Mouse (Mus musculus) midbrain, embryonic 13.5 days (tissue): ENCODE measurements around the gene Cldn13. TPM values are rescaled to one million over a fixed set of nuclear protein-coding genes. Genes with fewer than 3 reads are reported as not detected.

Experiments used
- ATAC-seq: fragments of 200-750 bp; cut with Nextera tagmentation; 2 replicates; pipeline ENCODE4 v1.8.0; 2017; ENCODE audit warnings: mild to moderate bottlenecking, moderate TSS enrichment, moderate library complexity
- H3K27ac ChIP-seq: fragments of 300-500 bp; sonication (generic); 2 replicates; pipeline ENCODE4 v1.5.1; 2015; ENCODE audit warnings: inconsistent platforms, mild to moderate bottlenecking, moderate library complexity
- H3K27me3 ChIP-seq: fragments of 300-500 bp; sonication (generic); 2 replicates; pipeline ENCODE4 v1.6.1; 2015; ENCODE audit warnings: mild to moderate bottlenecking, inconsistent platforms
- H3K36me3 ChIP-seq: fragments of 300-500 bp; sonication (generic); 2 replicates; pipeline ENCODE4 v1.6.1; 2015; ENCODE audit warnings: mild to moderate bottlenecking, inconsistent platforms
- H3K4me1 ChIP-seq: fragments of 300-500 bp; sonication (generic); replicated peaks from 2 replicates; pipeline ENCODE4 v1.6.1; 2015; ENCODE audit warnings: inconsistent platforms
- H3K4me2 ChIP-seq: fragments of 300-500 bp; sonication (generic); replicated peaks from 2 replicates; pipeline ENCODE4 v1.6.1; 2015; ENCODE audit warnings: moderate library complexity, mild to moderate bottlenecking, inconsistent platforms
- H3K4me3 ChIP-seq: fragments of 300-500 bp; sonication (generic); replicated peaks from 2 replicates; pipeline ENCODE4 v1.5.1; 2015; ENCODE audit warnings: mild to moderate bottlenecking, inconsistent platforms
- H3K9ac ChIP-seq: fragments of 300-500 bp; sonication (generic); replicated peaks from 2 replicates; pipeline ENCODE4 v1.6.1; 2015; ENCODE audit warnings: mild to moderate bottlenecking, inconsistent platforms
- H3K9me3 ChIP-seq: fragments of 300-500 bp; sonication (generic); 2 replicates; pipeline ENCODE4 v1.6.1; 2016; ENCODE audit warnings: mild to moderate bottlenecking, inconsistent platforms
- WGBS: fragments of 180-500 bp; shearing (Covaris S2); methylation state at CpG from one replicate; pipeline ENCODE4 v1.1.7; 2015; 5-methylcytosine and 5-hydroxymethylcytosine counted together
- polyA plus RNA-seq: library from polyadenylated mRNA; unstranded; fragments of >200 nt; fragmentation: Nextera tagmentation; extraction: Ambion mirVana; gene quantifications from 2 replicates; pipeline ENCODE4 v1.2.1, GENCODE M21; 2015

Gene Cldn13
- polyA plus RNA-seq, 1 experiment from 2014 or later: 0.35 TPM

GRCm38 (mm10) chr5:134932903-134933276 is 17.6 kb upstream of the Cldn13 start:
- H3K27me3 ChIP-seq: no peaks in the 10 kb centered on the region
- no peaks in the 10 kb centered on the region for H3K36me3 ChIP-seq
- H3K9ac ChIP-seq: no peak overlapping the region
- no peaks in the 10 kb centered on the region for H3K9me3 ChIP-seq
- 51% methylated on average over 9 of the region's 9 CpGs for WGBS
- peak overlapping the region; percentile 66 for H3K4me3 ChIP-seq
- peak overlapping the region; percentile 94 for H3K4me2 ChIP-seq
- no peak; the same call in 1 of the 2 replicates for ATAC-seq
- H3K4me1 ChIP-seq: peaks cover 7% of the 10 kb centered on the region
- no peak overlapping the region for H3K27ac ChIP-seq

GRCm38 (mm10) chr5:134932179-134932902 is 17.0 kb upstream of the Cldn13 start, which contains the start of gene Mettl27:
Mettl27 (plus strand) TSS chr5:134932368.
- ATAC-seq: peak; percentile 96
- Histone ChIP-seq H3K4me2 (peak within 1 kb of the TSS; percentile 94), H3K4me1 (peaks cover 7% of the 10 kb centered on the region), H3K27ac (no peak within 1 kb of the TSS), H3K9me3 (no peaks in the 10 kb centered on the region), H3K27me3 (no peaks in the 10 kb centered on the region), H3K4me3 (peak within 1 kb of the TSS; percentile 66), H3K9ac (peak within 1 kb of the TSS; percentile 78), H3K36me3 (no peaks in the 10 kb centered on the region)
- 1% methylated on average over 41 of the region's 41 CpGs for WGBS

GRCm38 (mm10) chr5:134929988-134930387 is 14.7 kb upstream of the Cldn13 start:
- WGBS: 90% methylated on average over 2 of the region's 2 CpGs
- no peak overlapping the region for H3K4me2 ChIP-seq

DNA sequence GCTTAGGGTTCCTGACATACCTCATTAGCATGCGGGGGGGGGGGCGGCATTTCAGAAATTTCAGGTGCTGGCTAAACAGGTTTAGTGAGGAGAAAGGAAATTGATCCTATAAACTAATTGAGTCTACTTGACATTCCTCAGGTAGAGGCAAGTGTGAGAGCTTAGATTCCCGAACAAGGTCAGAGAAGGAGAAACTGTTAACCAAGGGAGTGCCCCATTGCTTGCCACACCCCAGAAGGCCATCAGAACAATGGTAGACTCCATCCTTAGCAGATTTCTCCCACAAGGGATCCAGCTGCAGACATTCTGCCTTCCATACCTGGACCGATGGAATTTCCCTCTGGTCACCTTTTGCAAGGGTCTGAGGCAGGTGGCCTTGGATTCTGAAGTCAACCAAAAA is 11.4 kb upstream of the Cldn13 start:
- H3K9ac ChIP-seq: no peak overlapping the region
- H3K36me3 ChIP-seq: no peaks in the 10 kb centered on the region
- H3K4me1 ChIP-seq: no peaks in the 10 kb centered on the region
- H3K4me3 ChIP-seq: no peak overlapping the region
- ATAC-seq: no peak
- H3K4me2 ChIP-seq: no peak overlapping the region
- H3K27ac ChIP-seq: no peak overlapping the region
- WGBS: 77% methylated on average over 4 of the region's 4 CpGs
- no peaks in the 10 kb centered on the region for H3K27me3 ChIP-seq
- no peaks in the 10 kb centered on the region for H3K9me3 ChIP-seq

More at GRCm38 (mm10) chr5:134929988-134930387, 14.7 kb upstream of the Cldn13 start:
- Histone ChIP-seq H3K27me3 (no peaks in the 10 kb centered on the region), H3K27ac (no peak overlapping the region), H3K36me3 (no peaks in the 10 kb centered on the region), H3K9me3 (no peaks in the 10 kb centered on the region), H3K4me1 (peaks cover 7% of the 10 kb centered on the region), H3K9ac (no peak overlapping the region), H3K4me3 (no peak overlapping the region)
- no peak for ATAC-seq

DNA sequence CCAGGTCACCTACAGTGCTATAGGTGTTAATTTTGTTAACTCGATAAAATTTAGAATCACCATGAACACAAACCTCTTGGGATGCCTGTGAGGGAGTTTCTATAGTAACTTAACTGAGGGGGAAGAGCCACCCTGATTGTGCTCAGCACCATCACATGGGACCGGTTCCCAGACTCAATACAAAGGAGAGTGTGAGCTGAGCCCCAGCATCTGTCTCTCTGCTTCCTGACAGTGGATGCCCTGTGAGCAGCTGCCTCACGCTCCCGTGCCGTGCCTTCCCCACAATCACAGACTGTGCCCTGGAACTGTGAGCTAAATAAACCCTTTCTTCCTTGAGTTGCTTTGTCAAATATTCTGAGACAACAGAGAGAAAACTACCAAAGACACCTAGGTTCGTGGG is 7.8 kb upstream of the Cldn13 start:
- H3K9me3 ChIP-seq: no peaks in the 10 kb centered on the region
- no peak overlapping the region for H3K9ac ChIP-seq
- no peak overlapping the region for H3K4me3 ChIP-seq
- 75% methylated on average over 6 of the region's 6 CpGs for WGBS
- H3K36me3 ChIP-seq: no peaks in the 10 kb centered on the region
- no peak for ATAC-seq
- H3K27ac ChIP-seq: no peak overlapping the region
- H3K27me3 ChIP-seq: no peaks in the 10 kb centered on the region
- H3K4me1 ChIP-seq: no peaks in the 10 kb centered on the region
- H3K4me2 ChIP-seq: no peak overlapping the region

- Histone ChIP-seq H3K4me3 (no peak overlapping the region), H3K9me3 (no peaks in the 10 kb centered on the region), H3K27ac (no peak overlapping the region), H3K9ac (no peak overlapping the region), H3K4me2 (no peak overlapping the region), H3K36me3 (no peaks in the 10 kb centered on the region), H3K4me1 (no peaks in the 10 kb centered on the region), H3K27me3 (no peaks in the 10 kb centered on the region)
- ATAC-seq: no peak
- 93% methylated on average over 8 of the region's 8 CpGs for WGBS
Observed at GRCm38 (mm10) chr5:134921106-134921505, 5.8 kb upstream of the Cldn13 start.

GRCm38 (mm10) chr5:134920106-134920687 is 4.9 kb upstream of the Cldn13 start:
- H3K4me2 ChIP-seq: no peak overlapping the region
- H3K27ac ChIP-seq: no peak overlapping the region
- H3K27me3 ChIP-seq: no peaks in the 10 kb centered on the region
- no peaks in the 10 kb centered on the region for H3K36me3 ChIP-seq
- WGBS: 78% methylated on average over 6 of the region's 6 CpGs
- no peaks in the 10 kb centered on the region for H3K4me1 ChIP-seq
- no peak overlapping the region for H3K9ac ChIP-seq
- H3K9me3 ChIP-seq: no peaks in the 10 kb centered on the region
- ATAC-seq: no peak
- no peak overlapping the region for H3K4me3 ChIP-seq

- WGBS: 97% methylated on average over 3 of the region's 3 CpGs
- H3K4me3 ChIP-seq: no peak overlapping the region
- no peaks in the 10 kb centered on the region for H3K36me3 ChIP-seq
- H3K27me3 ChIP-seq: no peaks in the 10 kb centered on the region
- no peak overlapping the region for H3K27ac ChIP-seq
- H3K4me1 ChIP-seq: no peaks in the 10 kb centered on the region
- no peak for ATAC-seq
- no peak overlapping the region for H3K9ac ChIP-seq
- H3K9me3 ChIP-seq: no peaks in the 10 kb centered on the region
- no peak overlapping the region for H3K4me2 ChIP-seq
Observed at GRCm38 (mm10) chr5:134919097-134919496, 3.8 kb upstream of the Cldn13 start.

- no peak overlapping the region for H3K4me2 ChIP-seq
- ATAC-seq: no peak
- no peaks in the 10 kb centered on the region for H3K9me3 ChIP-seq
- WGBS: 48% methylated on average over 16 of the region's 16 CpGs
- H3K27ac ChIP-seq: no peak overlapping the region
- no peaks in the 10 kb centered on the region for H3K27me3 ChIP-seq
- H3K9ac ChIP-seq: no peak overlapping the region
- no peaks in the 10 kb centered on the region for H3K36me3 ChIP-seq
- no peak overlapping the region for H3K4me3 ChIP-seq
- no peaks in the 10 kb centered on the region for H3K4me1 ChIP-seq
Observed at GRCm38 (mm10) chr5:134918071-134918832, 2.9 kb upstream of the Cldn13 start.

GRCm38 (mm10) chr5:134914510-134914909 is 816 bp downstream of the Cldn13 start:
- no peak for ATAC-seq
- Histone ChIP-seq H3K9ac (no peak overlapping the region), H3K27ac (no peak overlapping the region), H3K36me3 (no peaks in the 10 kb centered on the region), H3K27me3 (no peaks in the 10 kb centered on the region), H3K4me3 (no peak overlapping the region), H3K4me1 (no peaks in the 10 kb centered on the region), H3K4me2 (no peak overlapping the region), H3K9me3 (no peaks in the 10 kb centered on the region)
- 90% methylated on average over 8 of the region's 8 CpGs for WGBS

DNA sequence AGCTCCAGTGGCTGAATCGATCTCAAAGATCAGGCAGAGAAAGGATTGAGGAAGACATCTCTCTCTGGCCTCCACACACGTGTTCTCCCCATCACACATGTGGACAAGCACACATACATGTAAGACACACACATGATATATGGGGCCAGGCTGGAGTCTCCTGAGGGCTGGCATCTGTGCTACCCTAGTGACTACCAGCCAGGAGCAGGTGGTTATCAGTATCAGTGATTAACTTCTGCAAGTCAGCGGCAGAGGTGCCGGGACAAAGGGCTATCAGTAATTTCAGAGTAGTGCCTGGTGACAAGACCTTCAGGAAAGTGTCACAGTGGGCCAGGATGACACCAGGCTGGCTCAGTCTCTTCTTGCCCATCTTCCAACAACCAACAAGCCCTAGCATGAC is 1.6 kb downstream of the Cldn13 start:
- H3K4me3 ChIP-seq: no peak overlapping the region
- no peaks in the 10 kb centered on the region for H3K27me3 ChIP-seq
- WGBS: 91% methylated on average over 4 of the region's 4 CpGs
- H3K4me1 ChIP-seq: no peaks in the 10 kb centered on the region
- no peaks in the 10 kb centered on the region for H3K9me3 ChIP-seq
- no peaks in the 10 kb centered on the region for H3K36me3 ChIP-seq
- H3K4me2 ChIP-seq: no peak overlapping the region
- no peak for ATAC-seq
- no peak overlapping the region for H3K9ac ChIP-seq
- H3K27ac ChIP-seq: no peak overlapping the region

- no peak for ATAC-seq
- no peaks in the 10 kb centered on the region for H3K9me3 ChIP-seq
- H3K36me3 ChIP-seq: no peaks in the 10 kb centered on the region
- no peaks in the 10 kb centered on the region for H3K4me1 ChIP-seq
- WGBS: 78% methylated on average over 3 of the region's 3 CpGs
- H3K27ac ChIP-seq: no peak overlapping the region
- no peaks in the 10 kb centered on the region for H3K27me3 ChIP-seq
- H3K4me2 ChIP-seq: no peak overlapping the region
- H3K9ac ChIP-seq: no peak overlapping the region
- no peak overlapping the region for H3K4me3 ChIP-seq
Observed at GRCm38 (mm10) chr5:134913352-134913751, 2.0 kb downstream of the Cldn13 start.
